In genomic region chr5:113954421-113954820, GRCm38 (mm10) we compare ENCODE assay signal across 9 mouse cellular contexts. TPM values are rescaled to one million over a fixed set of nuclear protein-coding genes. Genes with fewer than 3 reads are reported as not detected.
DNase-seq lines count a peak whose midpoint lies in the region; ATAC-seq and TF ChIP-seq lines count a peak whose summit lies in the region.
"Had no signal": no experiment of that assay in that cellular context is flagged by ENCODE, and none has a peak within 500 bp of the region (broad histone marks: within the 10 kb centered on the region; RNA-seq: fewer than 3 reads in every experiment).

No protein-coding gene starts in this region.

- no peak overlapping the region for H3K9ac ChIP-seq in forebrain, embryonic 13.5 days
- no peak overlapping the region for H3K9ac ChIP-seq in heart, postnatal 0 days (replicated peaks; ENCODE audit: low read depth, low read length)
- no peak overlapping the region for H3K9ac ChIP-seq in lung, embryonic 14.5 days
- H3K9ac ChIP-seq: limb, embryonic 15.5 days had no signal

- no peaks in the 10 kb centered on the region for H3K9me3 ChIP-seq in E14TG2a.4 (ENCODE audit: low read length)
- no peaks in the 10 kb centered on the region for H3K9me3 ChIP-seq in forebrain, embryonic 13.5 days (replicated peaks)
- no peaks in the 10 kb centered on the region for H3K9me3 ChIP-seq in heart, postnatal 0 days (replicated peaks; ENCODE audit: control insufficient read depth, low read length)
- H3K9me3 ChIP-seq in lung, embryonic 14.5 days (ENCODE audit: low read depth, low read length) = no peaks in the 10 kb centered on the region
- H3K9me3 ChIP-seq: limb, embryonic 15.5 days had no signal

- ATAC-seq in forebrain, embryonic 13.5 days = peak; percentile 56; the same call in 1 of the 2 replicates
- ATAC-seq in heart, postnatal 0 days (ENCODE audit: insufficient read depth, low read depth) = peak; percentile 78
- peak; percentile 54; the same call in 1 of the 2 replicates for ATAC-seq in lung, embryonic 14.5 days (ENCODE audit: insufficient read depth)

- peak; percentile 92 for TF ChIP-seq CTCF in E14TG2a.4 (conservative IDR thresholded peaks at IDR 0.05; ENCODE audit: low read length)
- peak; percentile 98 for TF ChIP-seq CTCF in heart, postnatal 0 days (IDR thresholded peaks at IDR 0.05; ENCODE audit: low read depth)
- peak; percentile 97 for TF ChIP-seq CTCF in lung, embryonic 14.5 days (IDR thresholded peaks at IDR 0.05; ENCODE audit: low read depth)

- peak; percentile 66; the same call in 1 of the 2 replicates for TF ChIP-seq EP300 in heart, postnatal 0 days (IDR thresholded peaks at IDR 0.05; ENCODE audit: low read depth)

- peaks cover 53% of the 10 kb centered on the region for H3K4me1 ChIP-seq in E14TG2a.4 (replicated peaks; ENCODE audit: low read depth, low read length)
- H3K4me1 ChIP-seq in forebrain, embryonic 13.5 days = peaks cover 20% of the 10 kb centered on the region
- H3K4me1 ChIP-seq in heart, postnatal 0 days (ENCODE audit: control insufficient read depth, insufficient read depth) = peaks cover 15% of the 10 kb centered on the region
- no peaks in the 10 kb centered on the region for H3K4me1 ChIP-seq in lung, embryonic 14.5 days (ENCODE audit: insufficient read depth)

- H3K27ac ChIP-seq in forebrain, embryonic 13.5 days = no peak overlapping the region
- peak overlapping the region; percentile 76 for H3K27ac ChIP-seq in heart, postnatal 0 days (ENCODE audit: low read depth)
- no peak overlapping the region for H3K27ac ChIP-seq in lung, embryonic 14.5 days (ENCODE audit: low read depth)
- H3K27ac ChIP-seq: limb, embryonic 15.5 days had no signal

- H3K27me3 ChIP-seq in E14TG2a.4 (ENCODE audit: insufficient read depth, low read length) = no peaks in the 10 kb centered on the region
- H3K27me3 ChIP-seq in forebrain, embryonic 13.5 days = no peaks in the 10 kb centered on the region
- H3K27me3 ChIP-seq in heart, postnatal 0 days (ENCODE audit: control insufficient read depth, insufficient read depth, low read length) = no peaks in the 10 kb centered on the region
- no peaks in the 10 kb centered on the region for H3K27me3 ChIP-seq in lung, embryonic 14.5 days (ENCODE audit: insufficient read depth, low read length)
- H3K27me3 ChIP-seq: limb, embryonic 15.5 days had no signal

- 12% methylated on average over 7 of the region's 7 CpGs for whole genome bisulfite sequencing in forebrain, embryonic 13.5 days
- 2% methylated on average over 7 of the region's 7 CpGs for WGBS in heart, postnatal 0 days
- 6% methylated on average over 7 of the region's 7 CpGs for WGBS in lung, embryonic 14.5 days

- peaks cover 61% of the 10 kb centered on the region for H3K36me3 ChIP-seq in E14TG2a.4 (ENCODE audit: insufficient read depth, low read length)
- H3K36me3 ChIP-seq in forebrain, embryonic 13.5 days (ENCODE audit: poor library complexity, severe bottlenecking) = peaks cover 60% of the 10 kb centered on the region
- peaks cover 43% of the 10 kb centered on the region for H3K36me3 ChIP-seq in heart, postnatal 0 days (replicated peaks; ENCODE audit: control insufficient read depth, insufficient read depth, low read length)
- H3K36me3 ChIP-seq in lung, embryonic 14.5 days (ENCODE audit: insufficient read depth) = peaks cover 72% of the 10 kb centered on the region

- no peak overlapping the region for H3K4me2 ChIP-seq in forebrain, embryonic 13.5 days
- no peak overlapping the region for H3K4me2 ChIP-seq in heart, postnatal 0 days (ENCODE audit: low read depth, low read length)
- H3K4me2 ChIP-seq in lung, embryonic 14.5 days = no peak overlapping the region
- H3K4me2 ChIP-seq: limb, embryonic 15.5 days had no signal

- peak; percentile 68 for DNase-seq in c-Kit-negative CD71-positive TER-119-positive erythroid progenitor cells, embryonic 14.5 days (ENCODE audit: low read depth, low spot score)
- DNase-seq in heart, postnatal 0 days (ENCODE audit: low spot score) = peak; percentile 89
- peak; percentile 88 for DNase-seq in layer of hippocampus, adult 11-12 months (ENCODE audit: low spot score)
- peak; percentile 96 for DNase-seq in lung, embryonic 14.5 days
- peak; percentile 67 for DNase-seq in ovary, postnatal 10 days (ENCODE audit: low spot score)
- DNase-seq in thymus, postnatal 14 days = peak; percentile 81

- H3K4me3 ChIP-seq in E14TG2a.4 (replicated peaks; ENCODE audit: low read length) = no peak overlapping the region
- no peak overlapping the region for H3K4me3 ChIP-seq in forebrain, embryonic 13.5 days
- H3K4me3 ChIP-seq in heart, postnatal 0 days (ENCODE audit: low read depth, low read length) = no peak overlapping the region
- no peak overlapping the region for H3K4me3 ChIP-seq in lung, embryonic 14.5 days (ENCODE audit: low read depth, low read length)
- H3K4me3 ChIP-seq: limb, embryonic 15.5 days had no signal

RNA-seq across cellular contexts. Expression of gene Ssh1, which starts 39.3 kb away (rescaled TPM):
- 12.0 and 13.9 TPM in 2 replicates for polyA plus RNA-seq in forebrain, embryonic 13.5 days (2015; fragmentation: Nextera tagmentation; extraction: Ambion mirVana)
- total RNA-seq in heart, postnatal 0 days (2014; rRNA removed; ENCODE audit: low replicate concordance) = 7.1 and 10.0 TPM in 2 replicates
- polyA plus RNA-seq in heart, postnatal 0 days (2015; fragmentation: Nextera tagmentation; extraction: Ambion mirVana) = 5.8 and 6.8 TPM in 2 replicates
- 25.0 and 29.9 TPM in 2 replicates for polyA plus RNA-seq in lung, embryonic 14.5 days (2014; fragmentation: Nextera tagmentation; extraction: Ambion mirVana)

RNA-seq across cellular contexts. Expression of gene Coro1c, which starts 45.9 kb away (rescaled TPM):
- polyA plus RNA-seq in forebrain, embryonic 13.5 days (2015; fragmentation: Nextera tagmentation; extraction: Ambion mirVana) = 235 and 246 TPM in 2 replicates
- 78.2 and 93.4 TPM in 2 replicates for total RNA-seq in heart, postnatal 0 days (2014; rRNA removed; ENCODE audit: low replicate concordance)
- 40.0 and 46.6 TPM in 2 replicates for polyA plus RNA-seq in heart, postnatal 0 days (2015; fragmentation: Nextera tagmentation; extraction: Ambion mirVana)
- 151 and 165 TPM in 2 replicates for polyA plus RNA-seq in lung, embryonic 14.5 days (2014; fragmentation: Nextera tagmentation; extraction: Ambion mirVana)

RNA-seq across cellular contexts. Expression of gene Dao, which starts 49.1 kb away (rescaled TPM):
- not detected in 2 replicates for polyA plus RNA-seq in forebrain, embryonic 13.5 days (2015; fragmentation: Nextera tagmentation; extraction: Ambion mirVana)
- total RNA-seq in heart, postnatal 0 days (2014; rRNA removed; ENCODE audit: low replicate concordance) = not detected in 2 replicates
- not detected in 2 replicates for polyA plus RNA-seq in heart, postnatal 0 days (2015; fragmentation: Nextera tagmentation; extraction: Ambion mirVana)
- polyA plus RNA-seq in lung, embryonic 14.5 days (2014; fragmentation: Nextera tagmentation; extraction: Ambion mirVana) = not detected in 2 replicates
- polyA plus RNA-seq: limb, embryonic 15.5 days had no signal
